Mouse (Mus musculus) forebrain, embryonic 13.5 days (tissue): ENCODE data around the gene Cdkal1. TPM values are rescaled to one million over a fixed set of nuclear protein-coding genes. Genes with fewer than 3 reads are reported as not detected.
A peak's percentile ranks its signal among the peaks of the same experiment; 100 is the strongest.

Source experiments
- ATAC-seq: fragments of 200-750 bp; cut with Nextera tagmentation; 2 replicates; pipeline ENCODE4 v1.8.0; 2017
- H3K27ac ChIP-seq: fragments of 300-500 bp; sonication (generic); 2 replicates; pipeline ENCODE4 v1.5.1; 2015; ENCODE audit warnings: inconsistent platforms, mild to moderate bottlenecking, moderate library complexity
- H3K27me3 ChIP-seq: fragments of 300-500 bp; sonication (generic); 2 replicates; pipeline ENCODE4 v1.6.1; 2015; ENCODE audit warnings: mild to moderate bottlenecking, inconsistent platforms
- H3K36me3 ChIP-seq: fragments of 300-500 bp; sonication (generic); 2 replicates; pipeline ENCODE4 v1.6.1; 2015; ENCODE audit warnings: mild to moderate bottlenecking, inconsistent platforms; ENCODE audit not compliant: poor library complexity, severe bottlenecking
- H3K4me1 ChIP-seq: fragments of 300-500 bp; sonication (generic); 2 replicates; pipeline ENCODE4 v1.6.1; 2015; ENCODE audit warnings: inconsistent platforms
- H3K4me2 ChIP-seq: fragments of 300-500 bp; sonication (generic); 2 replicates; pipeline ENCODE4 v1.6.1; 2015; ENCODE audit warnings: inconsistent platforms, mild to moderate bottlenecking, moderate library complexity
- H3K4me3 ChIP-seq: fragments of 300-500 bp; sonication (generic); 2 replicates; pipeline ENCODE4 v1.5.1; 2015; ENCODE audit warnings: mild to moderate bottlenecking, inconsistent platforms
- H3K9ac ChIP-seq: fragments of 300-500 bp; sonication (generic); 2 replicates; pipeline ENCODE4 v1.6.1; 2015; ENCODE audit warnings: mild to moderate bottlenecking, inconsistent platforms
- H3K9me3 ChIP-seq: fragments of 300-500 bp; sonication (generic); replicated peaks from 2 replicates; pipeline ENCODE4 v1.6.1; 2016; ENCODE audit warnings: inconsistent platforms
- WGBS: fragments of 180-500 bp; shearing (Covaris S2); methylation state at CpG from one replicate; pipeline ENCODE4 v1.1.7; 2015; 5-methylcytosine and 5-hydroxymethylcytosine counted together
- polyA plus RNA-seq: library from polyadenylated mRNA; unstranded; fragments of >200 nt; fragmentation: Nextera tagmentation; extraction: Ambion mirVana; gene quantifications from 2 replicates; pipeline ENCODE4 v1.2.1, GENCODE M21; 2015

Gene Cdkal1
- polyA plus RNA-seq, 1 experiment from 2014 or later = 29.5 TPM

DNA sequence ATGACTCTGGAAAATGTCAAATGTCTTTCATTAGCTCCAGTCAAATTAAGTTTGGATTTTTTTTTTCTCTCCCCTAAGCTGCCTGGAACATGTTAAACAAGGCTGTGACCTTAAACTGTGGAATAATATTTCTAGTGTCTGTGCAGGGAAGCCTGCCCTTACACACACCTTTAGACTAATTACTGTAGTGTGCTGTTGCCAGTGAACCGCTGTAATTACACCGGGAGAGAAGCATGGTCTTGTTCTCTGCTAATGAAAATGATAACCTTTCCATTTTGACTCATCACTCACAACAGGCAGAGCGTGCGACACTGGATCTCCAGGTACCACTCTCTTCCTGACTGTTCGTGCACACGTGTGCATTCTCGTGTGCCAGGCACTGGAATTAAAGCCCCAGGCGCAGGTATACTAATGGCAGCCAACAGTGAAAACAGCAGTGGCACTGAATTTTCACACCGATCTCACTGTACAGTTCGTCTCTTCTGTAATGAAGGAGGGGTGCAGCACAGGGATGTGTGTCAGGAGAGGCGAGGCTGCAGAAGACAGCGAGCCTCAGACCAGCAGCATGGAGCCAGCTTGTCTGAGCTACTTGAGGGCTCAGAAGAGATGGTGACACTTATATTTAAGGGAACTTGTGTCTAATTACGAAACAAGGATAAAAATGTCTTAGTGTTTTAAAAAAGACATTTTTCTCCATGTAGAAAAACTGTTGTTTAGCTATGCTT, 490.4 kb downstream of the Cdkal1 start:
- H3K9me3 ChIP-seq = no peaks in the 10 kb centered on the region
- 55% methylated on average over 13 of the region's 13 CpGs for WGBS
- H3K9ac ChIP-seq = no peak overlapping the region
- H3K27ac ChIP-seq = peak overlapping the region; percentile 55; the same call in 1 of the 2 replicates
- peaks cover 43% of the 10 kb centered on the region for H3K4me1 ChIP-seq
- H3K36me3 ChIP-seq = no peaks in the 10 kb centered on the region
- H3K4me3 ChIP-seq = no peak overlapping the region
- H3K27me3 ChIP-seq = no peaks in the 10 kb centered on the region
- H3K4me2 ChIP-seq = no peak overlapping the region
- ATAC-seq = peak; percentile 40

DNA sequence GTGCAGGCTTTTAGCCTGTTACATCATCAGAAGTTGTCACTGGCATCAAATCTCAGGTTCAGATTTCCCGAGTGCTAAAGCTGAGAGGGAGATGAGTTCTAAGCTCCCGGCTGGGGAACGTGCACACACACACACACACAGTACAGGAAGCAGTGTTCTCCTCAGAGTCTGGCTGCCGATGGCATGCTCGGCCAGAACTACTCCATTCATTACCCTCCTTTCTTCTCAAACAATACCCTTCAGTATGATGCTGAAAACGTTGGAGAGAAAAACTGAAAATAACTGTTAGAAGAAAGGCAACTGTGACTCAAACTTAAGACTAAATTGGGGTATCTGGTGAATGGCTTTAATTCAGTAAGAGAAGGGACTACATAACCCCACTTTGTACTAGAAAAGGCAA, 491.5 kb downstream of the Cdkal1 start:
- 6% methylated on average over 6 of the region's 6 CpGs for WGBS
- H3K9ac ChIP-seq = no peak overlapping the region
- no peak; the same call in 1 of the 2 replicates for ATAC-seq
- no peaks in the 10 kb centered on the region for H3K27me3 ChIP-seq
- peak overlapping the region; percentile 32; the same call in 1 of the 2 replicates for H3K27ac ChIP-seq
- H3K9me3 ChIP-seq = no peaks in the 10 kb centered on the region
- H3K4me2 ChIP-seq = no peak overlapping the region
- H3K36me3 ChIP-seq = no peaks in the 10 kb centered on the region
- H3K4me1 ChIP-seq = peaks cover 34% of the 10 kb centered on the region
- H3K4me3 ChIP-seq = no peak overlapping the region

DNA sequence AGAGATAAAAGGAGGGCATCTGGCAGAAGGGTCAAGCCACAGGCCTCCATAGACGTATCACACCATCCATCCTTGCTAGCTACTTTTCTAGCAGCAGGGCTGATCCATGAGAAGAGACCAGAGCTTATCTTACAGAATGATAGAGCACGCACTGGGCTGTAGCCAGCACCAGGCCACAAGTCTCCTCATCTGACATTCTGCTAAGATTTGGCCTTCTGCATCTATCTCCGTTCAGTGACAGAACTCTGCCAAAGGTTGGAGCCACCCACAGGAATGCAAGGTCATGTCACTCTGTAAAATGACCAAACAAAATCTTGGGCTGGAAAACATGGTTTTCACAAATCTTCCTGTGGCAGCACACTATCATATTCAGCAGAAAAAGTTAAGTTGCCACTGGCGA, 493.6 kb downstream of the Cdkal1 start:
- 94% methylated on average over 4 of the region's 4 CpGs for WGBS
- no peak overlapping the region for H3K9ac ChIP-seq
- no peak overlapping the region for H3K4me2 ChIP-seq
- H3K4me3 ChIP-seq = no peak overlapping the region
- no peaks in the 10 kb centered on the region for H3K36me3 ChIP-seq
- H3K4me1 ChIP-seq = peaks cover 33% of the 10 kb centered on the region
- no peak overlapping the region for H3K27ac ChIP-seq
- ATAC-seq = no peak
- H3K9me3 ChIP-seq = no peaks in the 10 kb centered on the region
- no peaks in the 10 kb centered on the region for H3K27me3 ChIP-seq

DNA sequence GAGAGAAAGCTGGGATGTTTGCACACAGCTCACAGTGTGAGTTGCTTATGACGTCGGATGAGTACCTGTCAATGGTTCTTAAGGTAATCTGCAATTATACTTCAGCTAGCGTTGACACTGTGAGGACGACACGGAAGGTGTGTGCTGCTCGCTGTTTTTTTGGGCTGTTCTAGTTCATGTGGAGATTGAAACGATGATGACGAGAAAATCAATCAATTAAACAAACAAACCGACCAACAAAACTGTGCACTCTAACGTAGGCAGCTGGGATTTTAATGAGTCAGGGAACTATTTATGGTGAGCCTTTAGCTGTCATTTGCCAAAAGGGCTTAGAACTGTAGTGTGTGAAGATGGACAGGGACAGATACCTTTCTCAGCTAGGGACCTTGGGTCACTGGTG, 494.6 kb downstream of the Cdkal1 start:
- WGBS = 67% methylated on average over 10 of the region's 10 CpGs
- H3K4me2 ChIP-seq = no peak overlapping the region
- no peak overlapping the region for H3K4me3 ChIP-seq
- H3K27me3 ChIP-seq = no peaks in the 10 kb centered on the region
- peaks cover 42% of the 10 kb centered on the region for H3K4me1 ChIP-seq
- no peak overlapping the region for H3K9ac ChIP-seq
- no peak for ATAC-seq
- no peak overlapping the region for H3K27ac ChIP-seq
- no peaks in the 10 kb centered on the region for H3K36me3 ChIP-seq
- H3K9me3 ChIP-seq = no peaks in the 10 kb centered on the region

DNA sequence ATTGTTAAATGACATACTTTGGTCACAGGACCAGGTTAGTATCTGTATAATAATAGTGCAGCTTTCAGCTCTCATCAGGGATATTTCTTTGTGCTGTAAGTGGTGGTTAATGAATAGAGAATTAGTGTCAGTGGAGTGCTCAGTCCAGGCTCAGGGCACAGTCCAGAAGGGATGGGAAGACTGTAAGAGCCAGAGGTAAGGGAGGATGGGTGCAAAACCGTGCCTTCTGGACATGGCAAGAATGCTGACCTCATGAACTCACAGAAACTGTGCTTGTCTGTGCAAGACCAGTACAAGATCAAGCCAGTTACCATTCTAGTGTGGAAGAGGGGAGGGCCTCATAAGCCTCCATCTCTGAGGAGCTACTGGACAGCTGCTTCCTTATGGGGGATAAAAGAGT, 496.1 kb downstream of the Cdkal1 start:
- WGBS = 89% methylated on average over 1 of the region's 1 CpGs
- H3K9me3 ChIP-seq = no peaks in the 10 kb centered on the region
- no peak for ATAC-seq
- H3K4me2 ChIP-seq = no peak overlapping the region
- H3K27me3 ChIP-seq = no peaks in the 10 kb centered on the region
- H3K27ac ChIP-seq = no peak overlapping the region
- H3K36me3 ChIP-seq = no peaks in the 10 kb centered on the region
- H3K4me3 ChIP-seq = no peak overlapping the region
- H3K9ac ChIP-seq = no peak overlapping the region
- peaks cover 40% of the 10 kb centered on the region for H3K4me1 ChIP-seq

DNA sequence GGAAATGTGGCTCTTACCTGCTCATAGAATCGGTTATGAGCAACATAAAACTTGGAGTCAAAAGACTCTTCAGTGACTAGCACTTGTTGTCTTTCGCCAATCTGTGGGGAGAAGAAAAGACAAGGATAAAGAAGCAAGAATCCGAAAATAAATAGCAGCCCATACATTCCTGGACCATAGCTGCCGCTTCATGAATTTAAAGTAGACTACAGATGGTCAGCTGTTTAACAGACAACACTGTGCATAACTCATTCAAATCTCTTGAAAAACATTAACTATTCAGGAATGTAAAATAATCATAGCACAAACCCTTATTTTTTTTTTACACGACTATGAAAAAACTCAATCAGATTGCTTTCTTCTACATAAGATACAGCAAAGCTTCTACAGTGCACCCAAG, 498.0 kb downstream of the Cdkal1 start:
- Histone ChIP-seq H3K36me3 (no peaks in the 10 kb centered on the region), H3K27me3 (no peaks in the 10 kb centered on the region), H3K27ac (0 out of 2 replicates have a peak overlapping the region, but pooled peaks have one; percentile 2), H3K4me1 (peaks cover 39% of the 10 kb centered on the region), H3K9me3 (no peaks in the 10 kb centered on the region), H3K9ac (no peak overlapping the region), H3K4me3 (no peak overlapping the region), H3K4me2 (no peak overlapping the region)
- ATAC-seq = no peak; the same call in 1 of the 2 replicates
- 78% methylated on average over 5 of the region's 5 CpGs for WGBS

DNA sequence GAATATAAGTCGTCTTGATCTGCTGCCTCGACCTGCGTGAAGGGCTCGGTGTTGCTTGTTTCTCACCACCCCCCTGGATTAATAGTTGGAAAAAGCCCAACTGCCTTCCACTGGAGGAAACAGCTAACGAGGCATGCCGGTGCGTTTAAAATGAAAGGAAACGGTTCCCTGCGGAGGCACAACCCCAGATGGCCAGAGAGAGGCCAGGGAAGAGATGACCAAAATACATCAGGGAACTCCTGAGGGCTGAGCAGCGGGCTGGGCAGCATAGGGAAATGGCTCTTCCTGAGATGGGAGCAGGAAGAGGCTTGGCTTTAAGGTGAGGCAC, 499.4 kb downstream of the Cdkal1 start:
- 0 out of 2 replicates have a peak, but pooled peaks have one; percentile 23 for ATAC-seq
- Histone ChIP-seq H3K27ac (peak overlapping the region; percentile 11; the same call in 1 of the 2 replicates), H3K4me2 (no peak overlapping the region; the same call in 1 of the 2 replicates)

DNA sequence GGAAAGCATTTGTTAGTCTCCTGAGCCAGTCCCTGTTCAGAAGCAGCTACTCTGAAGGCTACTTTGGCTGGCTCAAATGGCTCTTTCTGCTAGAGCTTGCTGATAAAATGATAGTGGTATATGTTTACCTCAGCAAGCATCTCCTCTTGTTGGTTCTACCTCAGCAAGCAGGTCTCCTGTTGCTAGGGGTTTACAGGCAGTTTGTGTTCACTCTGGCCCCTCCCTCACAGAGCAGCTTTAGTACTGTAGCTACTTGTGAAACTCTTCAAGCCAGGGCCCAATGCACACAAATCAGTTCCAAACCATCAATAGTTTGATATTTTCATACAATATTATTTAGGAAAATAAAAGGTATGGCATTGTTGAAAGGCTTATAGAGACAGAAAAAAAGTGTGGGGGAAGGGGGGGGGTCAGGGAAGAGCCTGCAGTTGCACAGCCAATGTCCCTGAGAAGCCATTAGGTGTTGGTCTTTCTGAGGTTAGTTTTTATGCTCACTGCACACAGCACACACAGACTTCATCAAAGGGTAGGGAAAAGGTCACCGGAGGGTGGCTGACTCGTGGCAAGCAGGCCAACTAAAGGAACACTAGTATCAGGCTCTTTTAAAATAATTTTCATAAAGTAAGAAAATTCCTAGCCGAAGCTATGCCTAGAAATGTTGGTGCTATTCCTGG, 499.9 kb downstream of the Cdkal1 start:
- Histone ChIP-seq H3K36me3 (no peaks in the 10 kb centered on the region), H3K9ac (no peak overlapping the region), H3K27ac (no peak overlapping the region), H3K4me3 (no peak overlapping the region), H3K9me3 (no peaks in the 10 kb centered on the region), H3K27me3 (no peaks in the 10 kb centered on the region), H3K4me1 (peaks cover 37% of the 10 kb centered on the region), H3K4me2 (no peak overlapping the region)
- WGBS = 53% methylated on average over 3 of the region's 3 CpGs
- 0 out of 2 replicates have a peak, but pooled peaks have one; percentile 7 for ATAC-seq

More for the DNA sequence above, 499.4 kb downstream of the Cdkal1 start:
- 19% methylated on average over 10 of the region's 10 CpGs for WGBS
- Histone ChIP-seq H3K4me3 (no peak overlapping the region), H3K36me3 (no peaks in the 10 kb centered on the region), H3K4me1 (peaks cover 39% of the 10 kb centered on the region), H3K9me3 (no peaks in the 10 kb centered on the region), H3K27me3 (no peaks in the 10 kb centered on the region), H3K9ac (no peak overlapping the region)

DNA sequence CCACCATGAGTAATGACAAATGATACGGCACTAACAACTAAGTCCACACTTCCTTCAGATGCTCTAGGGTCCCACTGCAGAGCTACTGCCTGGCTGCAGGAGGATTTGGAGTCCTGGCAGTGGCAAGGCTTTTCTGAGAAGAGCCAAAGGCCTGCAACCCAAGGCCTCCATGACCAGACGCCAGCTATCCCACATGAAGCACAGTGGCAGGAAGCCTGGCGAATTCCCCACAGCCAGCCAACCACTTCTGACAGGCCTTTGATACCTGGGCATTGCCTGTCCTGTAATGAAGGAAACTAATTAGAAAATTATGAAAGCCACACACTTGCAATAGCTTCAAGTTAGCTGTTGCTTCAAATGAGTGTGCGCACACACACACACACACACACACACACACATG, 500.5 kb downstream of the Cdkal1 start:
- H3K27ac ChIP-seq = no peak overlapping the region
- H3K9ac ChIP-seq = no peak overlapping the region
- WGBS = 88% methylated on average over 4 of the region's 4 CpGs
- no peaks in the 10 kb centered on the region for H3K27me3 ChIP-seq
- no peaks in the 10 kb centered on the region for H3K36me3 ChIP-seq
- no peak overlapping the region for H3K4me3 ChIP-seq
- H3K9me3 ChIP-seq = no peaks in the 10 kb centered on the region
- peaks cover 44% of the 10 kb centered on the region for H3K4me1 ChIP-seq
- no peak for ATAC-seq
- no peak overlapping the region for H3K4me2 ChIP-seq

DNA sequence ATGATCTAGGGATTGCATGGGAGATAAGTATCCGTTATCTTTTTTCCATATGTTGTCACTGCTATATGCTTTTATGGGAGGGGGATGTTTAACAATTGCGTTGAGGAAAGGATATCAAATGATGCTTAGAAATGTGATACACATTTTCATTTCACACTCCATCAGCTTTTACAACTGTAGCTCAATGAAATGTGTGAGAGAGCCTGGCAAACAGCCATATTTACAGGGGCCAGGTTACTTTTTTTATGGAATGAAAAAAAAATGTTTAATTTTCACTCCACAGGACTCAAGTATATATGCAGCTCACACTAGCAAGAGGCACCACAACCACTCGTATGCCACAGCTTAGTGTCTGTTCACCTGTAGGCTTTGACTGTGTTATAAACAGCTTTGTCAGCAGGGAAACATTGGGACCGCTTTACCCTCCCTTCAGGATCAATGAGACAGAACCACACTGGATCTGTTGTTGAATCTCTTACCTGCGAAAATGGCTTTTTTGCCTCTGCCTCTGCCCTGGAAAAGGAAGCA, 501.5 kb downstream of the Cdkal1 start:
- 77% methylated on average over 5 of the region's 5 CpGs for WGBS
- H3K9me3 ChIP-seq = no peaks in the 10 kb centered on the region
- no peak overlapping the region for H3K4me3 ChIP-seq
- ATAC-seq = no peak
- peak overlapping the region; percentile 31 for H3K27ac ChIP-seq
- H3K9ac ChIP-seq = no peak overlapping the region
- H3K4me2 ChIP-seq = no peak overlapping the region
- peaks cover 54% of the 10 kb centered on the region for H3K4me1 ChIP-seq
- H3K27me3 ChIP-seq = no peaks in the 10 kb centered on the region
- H3K36me3 ChIP-seq = no peaks in the 10 kb centered on the region

DNA sequence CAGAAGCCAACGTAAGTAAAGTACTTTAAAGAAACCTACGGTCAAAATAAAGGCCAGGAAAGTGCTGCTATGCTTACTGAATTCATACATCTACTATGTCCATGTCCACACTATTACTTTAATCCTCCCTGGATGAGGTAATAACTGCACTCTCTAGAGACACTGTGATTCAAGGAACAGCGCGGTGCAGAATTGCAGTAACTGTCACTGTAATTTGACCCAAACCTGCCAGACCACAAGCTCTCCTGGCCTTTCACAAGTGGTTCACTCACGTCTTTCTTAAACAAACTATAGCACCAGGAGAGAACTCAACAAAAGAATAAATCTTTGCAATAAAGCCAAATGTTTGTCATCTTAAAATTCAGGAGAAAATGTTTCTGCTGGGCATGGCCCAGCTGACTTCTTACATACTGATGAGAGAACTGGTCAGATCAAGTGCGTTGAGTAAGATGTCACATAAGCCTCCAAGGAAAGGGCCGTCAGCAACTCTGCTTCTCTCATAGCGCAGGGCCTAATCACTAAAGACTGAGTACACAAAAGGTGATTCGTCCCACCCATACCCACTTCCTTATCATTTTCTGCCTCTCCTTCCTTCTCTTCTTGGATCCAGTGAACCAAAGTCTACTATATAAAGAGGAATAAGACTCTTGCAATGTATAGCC, 504.3 kb downstream of the Cdkal1 start:
- Histone ChIP-seq H3K27me3 (no peaks in the 10 kb centered on the region), H3K27ac (no peak overlapping the region), H3K9ac (no peak overlapping the region), H3K9me3 (no peaks in the 10 kb centered on the region; the same call in 1 of the 2 replicates), H3K4me3 (no peak overlapping the region), H3K36me3 (peaks cover 9% of the 10 kb centered on the region; the same call in 1 of the 2 replicates), H3K4me2 (no peak overlapping the region), H3K4me1 (peaks cover 46% of the 10 kb centered on the region)
- no peak for ATAC-seq
- 86% methylated on average over 9 of the region's 9 CpGs for WGBS

DNA sequence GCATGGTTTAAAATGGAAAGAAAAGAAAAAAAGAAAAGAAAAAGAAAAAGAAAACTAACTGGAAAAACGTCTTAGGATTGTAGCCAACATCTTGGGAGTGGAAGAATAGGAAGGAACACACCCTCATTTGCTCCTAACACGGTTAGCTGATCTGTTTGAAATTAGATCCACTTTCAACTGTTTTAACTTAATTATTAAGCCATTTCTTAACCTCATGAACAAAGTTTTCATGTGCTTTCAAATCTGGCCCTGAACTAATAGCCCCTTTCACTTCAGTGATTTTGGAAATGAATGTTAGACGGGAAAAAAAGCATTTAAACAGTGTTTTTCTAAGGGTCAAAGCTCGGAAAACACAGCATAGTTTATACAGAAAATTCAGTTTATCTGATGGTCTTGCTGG, 505.5 kb downstream of the Cdkal1 start:
- H3K4me3 ChIP-seq = no peak overlapping the region
- H3K9me3 ChIP-seq = no peaks in the 10 kb centered on the region; the same call in 1 of the 2 replicates
- H3K27ac ChIP-seq = peak overlapping the region; percentile 45; the same call in 1 of the 2 replicates
- no peak overlapping the region for H3K4me2 ChIP-seq
- ATAC-seq = 0 out of 2 replicates have a peak, but pooled peaks have one; percentile 7
- H3K9ac ChIP-seq = no peak overlapping the region
- 40% methylated on average over 4 of the region's 4 CpGs for WGBS
- peaks cover 35% of the 10 kb centered on the region for H3K4me1 ChIP-seq
- peaks cover 9% of the 10 kb centered on the region; the same call in 1 of the 2 replicates for H3K36me3 ChIP-seq
- H3K27me3 ChIP-seq = no peaks in the 10 kb centered on the region
